Mouse (Mus musculus) c-Kit-negative CD71-positive TER-119-positive erythroid progenitor cells, embryonic 14.5 days (primary cell): ENCODE measurements around the gene Paqr3.

ENCODE experiments used
- DNase-seq: peaks from one replicate; pipeline ENCODE4 v3.0.0-alpha.2; 2013; ENCODE audit warnings: low read depth, low spot score

The Paqr3 gene

DNA sequence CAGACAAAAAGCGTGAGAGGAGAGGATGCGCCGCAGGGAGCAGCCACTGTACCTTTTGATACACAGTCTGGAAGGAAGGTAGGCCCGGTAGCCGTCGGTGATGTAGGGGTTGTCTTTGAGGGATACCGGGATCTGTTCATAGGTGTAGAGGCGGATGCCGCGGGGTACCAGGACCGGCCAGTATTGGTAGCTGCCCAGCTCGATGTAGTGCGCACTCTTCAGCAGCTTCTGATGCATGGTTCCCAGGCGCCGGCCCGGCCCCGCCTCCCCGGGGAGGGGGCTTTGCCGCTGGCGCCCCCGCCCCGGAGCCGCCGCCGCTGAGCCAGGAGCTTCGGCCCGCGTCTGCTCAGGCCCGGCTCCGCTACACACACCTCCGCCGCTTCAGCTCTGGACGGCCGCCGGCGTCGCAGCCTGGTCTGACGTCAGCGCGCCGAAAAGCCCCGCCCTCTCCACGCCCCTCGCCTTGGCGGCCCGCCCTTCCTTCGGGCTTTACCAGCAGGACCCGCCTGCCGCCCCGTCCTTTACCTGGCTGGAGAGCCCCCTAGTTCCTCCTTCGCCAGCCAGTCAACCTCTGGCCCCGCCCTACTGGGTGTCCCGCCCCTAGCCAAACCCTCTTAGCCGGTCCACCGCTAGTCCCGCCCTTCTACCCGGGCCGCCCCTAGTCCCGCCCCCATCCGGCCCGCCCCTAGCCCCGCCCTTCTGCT is at the start of gene Paqr3:
Gene Paqr3, minus strand, starts transcription at position 390 of the 704 bp plus-strand sequence.
- peak; percentile 75 for DNase-seq

DNA sequence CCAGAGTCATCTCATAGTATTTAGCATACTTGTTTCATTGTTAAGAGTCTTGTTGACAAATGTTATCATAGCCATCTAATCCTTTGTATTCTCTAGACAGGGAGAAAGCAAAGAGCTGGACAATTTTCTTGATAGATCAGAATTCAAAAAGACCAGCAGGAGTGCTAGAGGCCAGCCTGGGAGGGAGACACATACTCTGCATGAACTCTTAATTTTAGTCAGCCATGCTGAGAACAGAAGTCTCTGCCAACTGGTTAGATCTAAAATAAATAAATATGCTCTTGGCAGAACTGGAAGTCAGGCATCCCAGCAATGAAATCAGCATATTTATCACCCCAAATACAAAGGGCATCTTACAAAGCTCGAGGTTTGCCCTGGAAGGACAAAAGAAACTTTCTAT is 43.3 kb upstream of the Paqr3 start:
- no peak for DNase-seq

DNA sequence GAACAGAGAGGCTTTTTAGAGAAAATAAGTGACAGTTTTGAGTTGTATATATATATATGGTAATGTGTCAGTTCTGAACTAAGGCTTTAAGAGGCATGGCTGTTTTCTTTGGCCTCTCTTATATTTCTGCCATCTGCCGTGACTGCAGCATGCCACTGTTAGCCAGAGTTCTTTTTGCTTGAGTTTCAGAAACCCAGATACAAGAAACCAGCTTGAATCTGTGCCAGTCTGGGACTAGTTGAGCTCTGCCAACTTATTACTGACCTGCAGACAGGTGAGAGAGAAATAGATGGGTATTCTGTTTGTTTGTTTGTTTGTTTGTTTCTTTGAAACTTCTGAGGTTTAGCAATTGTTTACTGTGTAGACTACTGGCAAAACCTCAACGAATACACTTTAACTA is 23.9 kb upstream of the Paqr3 start:
- DNase-seq, result no peak

DNA sequence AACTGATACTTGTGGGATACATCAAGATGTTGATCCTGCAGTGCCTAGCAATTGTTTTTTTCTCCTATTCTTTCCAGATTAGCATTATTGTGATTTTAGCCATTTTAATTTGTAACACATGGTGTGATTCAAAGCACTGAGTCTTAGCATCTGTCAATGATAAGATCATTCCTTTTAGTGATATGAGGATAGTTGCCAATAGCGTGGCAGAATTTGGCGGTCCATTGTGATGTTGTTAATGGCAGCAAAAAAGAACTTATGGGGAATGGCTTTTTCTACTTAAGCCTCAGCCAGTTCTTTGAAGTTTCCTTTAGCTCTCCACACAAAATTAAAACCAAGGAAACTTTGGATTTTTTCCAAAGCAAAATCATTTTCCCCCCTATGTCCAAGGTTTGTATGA is 18.2 kb upstream of the Paqr3 start:
- no peak for DNase-seq

DNA sequence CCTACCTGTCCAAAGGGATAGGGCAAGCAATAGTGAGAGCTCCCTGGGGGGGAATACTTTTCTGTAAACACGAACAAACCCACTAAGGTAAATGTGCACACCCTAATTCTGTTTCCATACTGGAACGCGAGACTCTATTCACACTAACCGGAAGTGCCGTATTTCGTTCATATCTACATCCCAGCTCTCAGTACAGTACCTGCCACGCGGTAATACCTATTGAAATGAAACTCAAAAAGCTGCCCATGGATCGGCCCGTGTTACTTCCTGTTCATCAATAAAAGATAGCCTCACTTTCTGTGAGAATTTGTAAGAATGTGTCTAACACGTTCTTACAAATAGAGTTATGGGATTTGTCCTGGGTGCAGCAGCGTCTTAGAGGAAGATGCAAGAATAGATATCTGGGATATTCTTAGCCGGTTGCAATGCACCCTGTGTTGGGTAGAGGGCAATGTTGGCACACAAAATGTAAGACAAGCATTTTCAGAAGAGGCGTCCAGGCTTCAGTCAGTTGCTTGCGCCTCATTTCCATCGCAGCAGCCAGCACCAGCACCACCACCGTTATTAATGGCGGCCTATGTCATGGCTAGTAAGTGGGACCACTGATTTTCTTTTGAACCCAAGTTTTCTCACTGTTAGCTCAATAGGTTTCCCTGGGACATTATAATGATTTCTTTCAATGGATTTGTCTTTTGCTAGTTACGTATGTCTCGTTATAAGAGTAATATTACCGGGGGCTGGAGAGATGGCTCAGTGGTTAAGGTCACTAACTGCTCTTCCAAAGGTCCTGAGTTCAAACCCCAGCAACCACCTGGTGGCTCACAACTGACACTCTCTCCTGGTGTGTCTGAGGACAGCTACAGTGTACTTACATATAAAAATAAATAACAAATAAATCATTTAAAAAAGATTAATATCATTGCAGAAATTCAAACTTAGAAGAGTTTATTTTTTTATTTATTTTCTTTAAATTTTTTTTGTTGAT is 17.1 kb upstream of the Paqr3 start:
- DNase-seq, result no peak

DNA sequence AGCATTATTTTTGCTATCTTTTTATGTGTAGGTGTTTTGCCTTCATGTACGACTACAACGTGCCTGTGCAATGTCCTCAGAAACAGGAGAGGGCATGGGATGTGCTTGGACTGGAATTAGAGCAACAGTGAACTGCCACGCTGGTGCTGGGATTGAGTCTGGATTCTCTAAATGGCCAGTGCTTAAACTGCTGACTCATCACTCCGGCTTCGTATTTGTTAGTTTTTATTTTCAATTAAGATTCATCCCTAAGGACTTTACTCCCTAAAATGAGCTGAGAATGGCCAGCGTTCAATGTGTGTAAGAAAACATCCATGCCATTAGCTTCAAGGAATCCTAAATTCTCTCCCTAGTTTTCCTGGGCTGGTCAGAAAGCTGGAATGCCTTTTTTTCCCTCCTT is 15.9 kb upstream of the Paqr3 start:
- no peak for DNase-seq

DNA sequence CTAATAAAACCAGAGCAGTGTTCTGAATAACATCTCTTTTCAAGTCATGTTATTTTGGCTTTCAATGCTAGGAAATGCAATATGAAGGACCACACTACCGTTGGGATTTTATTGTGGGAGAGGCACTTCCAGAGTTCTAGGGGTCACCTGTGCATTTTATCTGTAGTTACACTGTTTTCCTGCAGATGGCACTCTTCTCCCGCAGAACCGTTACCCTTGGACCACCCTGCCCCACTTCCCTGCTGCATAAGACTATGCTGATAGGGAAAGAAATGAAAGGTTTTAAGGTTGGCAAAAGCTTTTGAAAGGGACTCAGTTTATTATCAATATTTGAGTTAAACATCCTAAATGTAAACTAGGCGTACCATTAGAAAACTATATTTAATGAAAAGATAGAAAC is 14.6 kb upstream of the Paqr3 start:
- no peak for DNase-seq

DNA sequence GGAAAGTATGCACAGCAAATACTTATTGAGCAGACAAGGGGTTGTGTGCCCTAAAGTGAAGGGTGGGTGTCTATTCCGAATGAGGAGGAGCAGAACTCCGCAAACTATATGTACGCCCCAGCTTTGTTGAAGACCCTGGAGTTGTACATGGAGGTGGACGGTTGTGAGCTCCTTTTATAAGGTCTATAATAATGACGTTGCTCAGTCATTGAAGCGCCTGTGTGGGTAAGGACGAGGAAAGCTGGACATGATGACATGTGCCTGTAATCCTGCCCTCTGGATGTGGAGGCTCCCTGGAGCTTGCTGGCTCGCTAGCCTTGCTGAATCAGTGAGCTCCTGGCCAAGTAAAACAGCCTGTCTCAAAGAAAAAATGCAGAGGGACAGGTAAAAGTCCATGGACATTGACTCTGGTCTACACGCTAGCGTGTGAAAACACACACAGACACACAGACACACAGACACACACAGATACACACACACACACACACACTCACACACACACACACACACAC is 14.1 kb upstream of the Paqr3 start:
- DNase-seq, result no peak

DNA sequence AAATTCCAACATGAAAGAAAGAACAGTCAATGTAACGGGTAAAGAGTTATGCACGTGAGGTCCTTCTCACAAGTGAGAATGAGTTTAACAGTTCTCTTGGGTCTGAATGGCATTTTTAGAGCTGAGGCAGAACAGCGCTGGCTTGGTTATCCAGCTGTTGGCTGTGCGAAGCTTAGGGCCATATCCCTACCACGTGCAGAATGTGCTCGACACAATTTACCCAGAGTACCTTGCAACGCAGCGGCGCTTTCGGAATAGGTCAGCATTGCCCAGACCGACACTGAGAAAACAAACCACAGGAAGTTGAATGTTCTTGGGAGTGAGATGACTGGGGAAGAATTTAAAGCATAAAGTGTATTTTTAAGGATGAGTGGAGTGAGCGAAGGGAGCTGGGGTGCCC is 13.6 kb upstream of the Paqr3 start:
- DNase-seq, result no peak

DNA sequence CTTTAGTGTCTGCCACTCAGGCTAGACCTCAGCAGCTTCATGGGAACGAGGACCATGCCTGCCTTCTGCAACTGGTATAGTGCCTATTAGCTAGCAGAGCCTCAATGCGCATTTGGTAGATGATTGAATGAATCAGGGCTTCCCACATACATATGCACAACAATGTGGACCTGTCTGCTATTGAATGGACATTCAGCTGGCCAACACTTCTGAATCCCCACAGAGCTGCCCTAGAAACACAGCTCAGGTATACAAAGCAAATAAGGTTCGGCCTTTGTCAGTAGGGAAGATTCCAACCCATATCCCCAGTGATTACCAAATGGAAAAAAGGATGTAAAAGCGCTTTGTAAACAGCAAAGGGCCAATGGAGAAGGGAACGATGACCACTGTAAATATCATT is 699 bp downstream of the Paqr3 start:
- DNase-seq, result no peak

DNA sequence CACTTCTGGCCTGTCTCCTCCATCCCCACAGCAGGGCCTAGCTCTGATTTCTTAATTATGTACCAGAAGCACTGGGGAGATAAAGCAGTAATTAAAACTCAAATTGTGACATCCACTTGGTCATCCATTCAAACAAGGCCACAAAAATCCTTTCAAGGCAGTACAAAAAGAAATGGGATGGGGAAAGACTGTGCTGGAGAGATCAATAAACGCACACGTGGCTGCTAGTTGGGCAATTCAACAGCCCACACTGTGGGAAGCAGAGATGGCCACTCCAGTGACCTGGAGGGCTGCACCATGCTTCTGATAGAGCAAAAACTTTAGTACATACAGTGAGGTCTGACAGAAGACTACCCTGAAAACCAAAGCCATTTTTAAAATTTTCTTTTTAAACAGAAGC is 1.3 kb downstream of the Paqr3 start:
- DNase-seq, result no peak

DNA sequence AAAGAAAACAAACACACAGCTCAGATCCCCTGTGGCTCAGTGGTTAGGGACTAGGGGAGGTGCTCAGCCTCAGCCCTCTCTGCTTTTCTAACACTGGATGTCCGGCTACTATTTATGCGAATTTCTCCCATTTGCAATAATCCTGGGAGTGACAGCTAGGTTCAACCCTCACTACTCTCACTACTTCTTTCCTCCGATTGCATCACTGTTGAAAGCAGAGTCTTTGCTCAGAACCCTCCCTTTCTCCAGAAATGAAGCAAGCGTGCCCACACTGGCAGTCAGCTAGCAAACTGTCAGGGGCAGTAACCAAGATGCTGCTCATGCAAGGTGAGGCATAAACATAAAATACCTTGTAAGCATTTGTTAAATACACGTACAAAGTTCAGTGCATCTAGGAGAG is 3.1 kb downstream of the Paqr3 start:
- DNase-seq, result no peak

DNA sequence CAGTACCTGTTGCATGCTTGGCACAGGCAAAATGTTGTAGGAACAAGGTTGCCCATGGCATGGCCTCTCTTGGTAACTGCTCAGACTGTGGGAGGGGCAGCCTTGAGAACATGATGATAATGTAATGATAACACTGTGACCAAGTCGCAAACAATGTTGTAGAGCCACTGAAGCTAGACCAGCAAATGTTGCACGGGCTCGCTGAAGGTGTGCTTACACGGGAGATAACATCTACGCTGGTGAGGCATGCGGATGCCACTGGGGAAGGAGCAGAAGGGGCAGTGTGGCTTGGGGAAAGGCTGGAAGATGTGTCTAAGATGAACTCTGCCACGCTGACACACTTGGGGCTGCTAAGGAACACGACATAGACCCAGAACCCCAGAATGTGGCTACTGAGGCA is 11.4 kb downstream of the Paqr3 start:
- DNase-seq, result no peak

DNA sequence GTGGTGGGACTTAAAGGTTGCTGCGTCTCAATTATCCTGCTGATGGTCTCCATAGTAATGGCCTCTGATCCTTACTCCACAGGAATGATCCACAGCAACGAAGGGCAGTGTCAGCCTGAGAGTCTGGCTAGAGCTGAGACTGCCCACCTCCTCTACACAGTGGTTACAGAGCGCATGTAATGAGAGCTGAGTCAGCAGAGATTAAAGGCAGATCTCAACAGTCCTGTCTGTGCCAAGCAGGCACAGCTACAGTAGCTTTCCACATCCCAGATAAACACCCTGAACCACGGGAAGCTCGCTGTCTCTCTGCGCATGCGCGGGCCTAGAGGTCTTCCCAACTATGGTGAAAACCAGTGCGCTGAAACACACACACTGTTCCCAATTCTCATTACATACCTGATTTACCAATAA is 13.8 kb downstream of the Paqr3 start:
- no peak for DNase-seq

DNA sequence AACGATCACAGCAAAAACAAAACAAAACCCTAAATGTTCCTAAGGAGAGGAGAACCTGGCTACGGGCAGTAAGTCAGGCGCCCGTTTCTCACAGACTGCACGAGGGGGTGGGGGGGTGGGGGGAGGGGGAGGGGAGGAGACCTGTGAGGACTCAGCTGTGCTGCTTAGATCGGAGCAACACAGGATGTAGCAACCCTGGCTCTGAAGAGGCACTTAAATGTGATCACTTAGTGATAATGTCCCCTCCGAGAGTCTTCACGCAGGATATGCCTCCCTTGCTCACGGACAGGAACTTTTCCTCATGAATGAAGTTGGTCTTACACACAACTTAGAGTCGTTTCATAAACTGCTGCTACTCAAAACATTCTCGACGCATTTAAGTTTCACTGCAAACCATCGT is 16.1 kb downstream of the Paqr3 start:
- DNase-seq, result no peak

DNA sequence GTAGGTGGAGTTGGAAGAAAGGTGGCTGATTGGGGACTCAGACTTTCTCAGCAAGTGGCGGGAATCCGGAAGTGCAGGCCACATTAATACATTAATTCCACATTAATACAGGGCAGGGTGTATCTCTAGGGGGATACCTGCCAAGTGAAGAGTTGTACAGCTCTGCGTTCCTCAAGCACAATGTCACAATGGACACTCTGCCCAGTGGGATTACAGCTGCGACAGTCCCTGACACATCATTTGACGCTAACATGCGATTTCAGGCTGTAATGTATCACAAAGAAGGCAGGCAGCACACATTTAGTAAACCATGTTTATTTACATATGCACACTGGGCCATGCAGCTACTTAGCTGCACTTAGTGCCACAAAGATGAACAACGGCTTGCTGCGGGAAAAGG is 18.4 kb downstream of the Paqr3 start:
- no peak for DNase-seq

DNA sequence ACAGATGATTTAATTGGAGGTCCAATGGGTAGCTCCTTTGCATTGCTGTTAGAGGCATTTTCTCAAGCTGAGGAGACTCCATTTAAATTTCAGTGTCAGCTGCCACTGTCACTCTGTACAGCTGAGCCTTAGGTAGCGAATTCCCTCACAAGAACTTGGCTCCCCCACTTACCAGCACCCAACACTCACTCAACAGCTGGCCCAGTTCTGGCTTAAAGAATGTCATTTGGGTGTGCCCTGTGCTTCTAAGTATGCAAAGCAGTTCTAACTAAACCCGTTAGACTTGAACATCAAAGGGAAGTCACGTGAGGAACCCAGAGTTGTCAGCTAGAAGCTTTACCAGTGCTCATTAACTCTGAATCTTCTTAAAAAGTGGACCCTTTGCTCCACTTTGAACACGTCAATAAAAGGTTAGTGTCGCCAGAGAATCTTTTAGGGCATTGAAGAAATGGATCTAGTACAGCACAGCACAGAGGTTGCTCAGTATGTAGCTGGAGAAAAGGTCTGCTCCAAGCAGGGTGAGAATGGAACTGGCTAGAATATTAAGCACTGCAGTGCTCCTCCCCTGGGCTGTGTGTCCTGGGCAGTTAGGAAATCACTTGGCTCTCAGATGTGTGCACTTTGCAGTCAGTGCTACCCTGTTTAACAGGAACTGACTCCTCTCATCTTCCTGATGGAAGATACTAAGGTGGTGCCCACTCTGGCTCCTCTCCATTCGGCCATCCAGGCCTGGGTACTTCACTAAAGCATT is 21.2 kb downstream of the Paqr3 start:
- no peak for DNase-seq

DNA sequence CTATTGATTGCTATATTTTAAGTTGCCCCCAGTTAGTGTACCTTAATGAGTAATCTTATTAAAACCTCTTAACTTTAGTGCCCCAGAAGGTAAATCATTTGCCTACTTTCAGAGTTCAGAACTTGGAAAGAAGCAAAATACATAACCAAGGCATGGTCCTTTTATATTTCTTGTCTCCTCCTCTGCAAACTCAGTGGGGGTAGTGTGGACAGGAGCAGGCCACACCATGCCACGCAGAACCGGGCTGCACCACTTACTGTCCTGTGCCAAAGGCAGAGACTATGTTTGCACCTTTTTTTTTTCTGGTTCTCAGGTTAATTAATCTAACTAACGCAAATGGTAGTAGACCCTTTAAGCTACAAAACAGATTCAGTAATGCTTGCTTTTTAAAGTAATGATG is 22.0 kb downstream of the Paqr3 start:
- DNase-seq, result no peak

DNA sequence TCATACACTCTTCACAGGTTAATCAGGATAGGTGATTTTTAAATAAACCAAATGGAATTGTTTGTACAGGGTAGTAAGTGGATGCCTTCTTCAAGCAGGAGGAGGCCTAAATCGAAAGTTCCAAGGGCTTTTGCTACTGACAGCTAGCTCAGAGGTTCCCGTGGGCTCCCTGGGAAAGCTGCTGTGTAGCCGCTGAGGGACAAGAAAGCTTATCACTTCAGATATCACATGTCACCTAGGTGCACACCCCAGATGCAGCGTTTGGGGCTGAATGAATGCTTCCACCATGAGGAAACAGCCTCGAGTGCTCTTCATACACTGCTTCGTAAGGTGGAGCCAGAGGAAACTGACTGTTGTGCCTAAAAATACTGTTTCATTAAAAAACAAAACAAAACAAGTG is 23.2 kb downstream of the Paqr3 start:
- DNase-seq, result no peak

DNA sequence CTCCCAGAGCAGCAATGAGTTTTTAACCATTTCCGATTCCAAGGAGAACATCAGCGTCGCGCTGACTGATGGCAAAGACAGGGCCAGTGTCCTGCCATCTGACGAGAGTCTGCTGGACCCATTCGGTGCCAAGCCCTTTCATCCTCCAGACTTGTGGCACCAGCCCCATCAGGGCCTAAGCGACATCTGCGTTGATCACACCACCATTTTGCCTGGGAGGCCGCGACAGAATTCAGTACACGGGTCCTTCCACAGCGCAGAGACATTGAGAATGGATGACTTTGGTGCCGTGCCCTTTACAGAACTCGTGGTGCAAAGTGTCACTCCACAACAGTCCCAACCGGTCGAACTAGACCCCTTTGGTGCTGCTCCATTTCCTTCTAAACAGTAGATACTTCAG is 23.6 kb downstream of the Paqr3 start:
- DNase-seq, result no peak

DNA sequence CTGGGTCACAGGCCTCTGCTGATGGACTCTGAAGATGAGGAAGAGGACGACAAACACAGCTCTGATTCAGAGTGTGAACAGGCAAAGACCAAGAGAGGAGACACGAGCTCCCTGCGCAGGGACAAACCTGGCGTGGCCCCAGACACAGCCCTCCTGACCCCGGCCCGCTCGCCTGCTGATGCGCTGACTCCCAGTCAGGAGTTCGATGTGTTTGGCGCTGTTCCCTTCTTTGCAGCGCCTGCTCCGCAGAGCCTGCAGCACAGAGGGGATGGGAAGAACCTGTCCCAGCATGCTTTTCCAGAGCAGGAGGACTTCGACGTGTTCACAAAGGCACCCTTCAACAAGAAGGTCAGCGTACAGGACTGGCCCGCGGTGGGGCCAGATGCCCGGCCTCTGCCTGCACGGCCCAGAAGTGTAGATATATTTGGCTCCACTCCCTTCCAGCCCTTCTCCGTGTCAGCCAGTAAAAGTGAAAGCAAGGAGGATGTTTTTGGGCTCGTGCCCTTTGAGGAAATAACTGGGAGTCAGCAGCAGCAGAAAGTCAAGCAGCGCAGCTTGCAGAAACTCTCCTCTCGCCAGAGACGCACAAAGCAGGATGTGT is 24.3 kb downstream of the Paqr3 start:
- no peak for DNase-seq

DNA sequence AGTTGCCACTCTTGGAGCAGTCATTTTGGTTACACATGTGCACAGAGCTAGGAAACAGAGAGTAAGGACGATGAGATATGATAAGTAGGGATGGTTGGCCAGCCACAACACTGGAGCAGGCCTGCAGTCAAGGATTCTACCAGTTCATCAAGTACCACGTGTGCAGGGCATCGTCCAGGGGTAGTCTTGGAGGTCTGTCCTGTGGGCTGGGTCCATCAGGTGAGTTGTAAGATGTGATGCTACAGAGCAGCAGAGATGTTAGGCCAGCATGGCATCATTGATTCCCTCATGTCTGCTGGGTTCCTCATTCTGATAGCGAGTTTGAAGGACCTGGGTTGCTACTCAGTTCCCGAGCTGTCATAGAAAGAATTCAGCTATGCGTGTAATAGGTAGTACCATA is 26.3 kb downstream of the Paqr3 start:
- no peak for DNase-seq
